Mouse (Mus musculus) testis, adult 2 months (tissue): ENCODE data around the gene Pip. TPM values are rescaled to one million over a fixed set of nuclear protein-coding genes. Genes with fewer than 3 reads are reported as not detected.

Experiments
- H3K27ac ChIP-seq: fragments of 200-500 bp; 2 replicates; pipeline ENCODE4 v1.5.1; 2012; ENCODE audit warnings: low read depth, low read length; ENCODE audit not compliant: control insufficient read depth, insufficient read depth
- H3K27me3 ChIP-seq: fragments of 200-500 bp; 2 replicates; pipeline ENCODE4 v1.6.1; 2012; ENCODE audit warnings: mild to moderate bottlenecking, low read length, moderate library complexity; ENCODE audit not compliant: control insufficient read depth, insufficient read depth
- H3K36me3 ChIP-seq: fragments of 200-500 bp; 2 replicates; pipeline ENCODE4 v1.6.1; 2012; ENCODE audit warnings: mild to moderate bottlenecking, low read length; ENCODE audit not compliant: control insufficient read depth, insufficient read depth
- H3K4me1 ChIP-seq: fragments of 200-500 bp; 2 replicates; pipeline ENCODE4 v1.6.1; 2012; ENCODE audit warnings: low read length; ENCODE audit not compliant: control insufficient read depth, insufficient read depth
- H3K4me3 ChIP-seq: fragments of 200-500 bp; 2 replicates; pipeline ENCODE4 v1.5.1; 2012; ENCODE audit warnings: low read depth, mild to moderate bottlenecking, low read length, moderate library complexity, mixed read lengths; ENCODE audit not compliant: control insufficient read depth
- CTCF ChIP-seq: fragments of 200-500 bp; IDR thresholded peaks from 2 replicates; pipeline ENCODE4 v1.5.1; 2012; ENCODE audit warnings: low read depth, mild to moderate bottlenecking, inconsistent platforms, low read length, moderate library complexity; ENCODE audit not compliant: control insufficient read depth, insufficient read depth, insufficient replicate concordance
- POLR2A ChIP-seq: fragments of 200-500 bp; IDR thresholded peaks from 2 replicates; pipeline ENCODE4 v1.6.1; 2012; ENCODE audit warnings: low read depth, mild to moderate bottlenecking, inconsistent platforms, low read length, moderate library complexity; ENCODE audit not compliant: control insufficient read depth
- polyA plus RNA-seq: library from polyadenylated mRNA; depleted of rRNA; stranded (reverse); fragments of >200 nt; gene quantifications from 2 replicates; pipeline ENCODE4 v1.2.3, GENCODE M21; 2012; rRNA removed

The Pip gene
- polyA plus RNA-seq: not detected in 2 replicates

DNA sequence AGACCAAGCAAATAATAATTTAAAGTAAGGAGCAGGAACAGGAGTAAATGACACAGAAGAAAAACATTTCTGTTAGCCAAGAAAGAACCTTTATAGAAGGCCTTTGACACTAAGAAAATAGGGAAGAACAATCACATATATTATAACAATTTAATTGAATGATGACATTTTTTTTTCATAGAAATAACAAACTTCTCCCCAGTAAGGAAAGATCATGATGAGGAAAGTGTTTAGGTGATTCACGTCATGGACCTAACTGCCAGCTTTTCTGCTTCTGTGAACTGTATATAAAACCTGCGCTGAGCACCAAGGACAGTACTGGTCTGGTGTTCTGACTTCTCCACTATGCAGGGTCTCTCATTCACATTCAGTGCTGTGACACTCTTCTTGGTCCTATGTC lies at the start of gene Pip:
Pip (plus strand) TSS at position 301 of the 400 bp plus-strand sequence.
- Histone ChIP-seq H3K4me3 (no peak within 1 kb of the TSS), H3K4me1 (no peaks in the 10 kb centered on the region), H3K27ac (no peak within 1 kb of the TSS), H3K27me3 (no peaks in the 10 kb centered on the region), H3K36me3 (no peaks in the 10 kb centered on the region)
- TF ChIP-seq CTCF (no peak), POLR2A (no peak)

DNA sequence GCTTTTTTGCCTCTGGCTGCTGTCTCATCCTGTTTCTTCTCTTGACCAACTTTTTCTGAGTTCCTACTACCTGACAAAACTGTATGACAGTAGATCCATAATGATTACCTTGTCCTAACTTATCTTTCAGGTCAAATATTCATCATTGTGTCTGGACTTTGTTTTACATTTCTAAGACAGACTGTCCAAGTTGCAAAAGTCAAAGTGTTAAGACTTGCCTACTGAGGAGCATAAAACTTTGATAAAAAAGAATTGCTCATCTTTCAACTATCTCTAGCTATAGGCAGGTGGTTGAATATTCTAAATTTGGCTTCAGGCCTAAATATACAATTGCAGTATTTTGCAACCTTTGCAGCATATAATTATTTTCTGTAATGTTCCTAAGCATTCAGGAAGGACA lies 23.2 kb upstream of the Pip start:
- no peak for TF ChIP-seq CTCF
- TF ChIP-seq POLR2A: no peak
- Histone ChIP-seq H3K27me3 (no peaks in the 10 kb centered on the region), H3K27ac (no peak overlapping the region), H3K4me3 (no peak overlapping the region), H3K36me3 (no peaks in the 10 kb centered on the region), H3K4me1 (no peaks in the 10 kb centered on the region)

DNA sequence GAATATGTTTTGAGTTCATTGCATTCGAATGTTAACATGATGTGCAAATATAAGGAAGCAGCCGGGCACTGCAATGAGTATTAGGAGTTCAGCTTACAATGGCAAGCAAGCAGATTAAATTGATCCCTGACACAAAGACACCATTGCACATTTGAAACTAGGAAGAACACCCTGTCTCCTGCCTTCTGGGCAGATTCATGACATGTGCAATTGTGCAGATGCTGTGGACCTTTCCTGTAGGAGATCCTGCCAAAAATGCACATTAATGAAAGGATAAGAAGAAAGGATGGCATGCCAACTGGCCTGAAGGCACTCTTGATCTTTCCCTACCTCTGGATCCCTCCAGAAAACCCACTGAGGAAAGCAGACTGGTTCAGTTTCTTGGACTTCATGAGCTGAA lies 17.8 kb upstream of the Pip start:
- no peaks in the 10 kb centered on the region for H3K4me1 ChIP-seq
- H3K4me3 ChIP-seq: no peak overlapping the region
- TF ChIP-seq POLR2A (no peak), CTCF (no peak)
- no peak overlapping the region for H3K27ac ChIP-seq
- H3K36me3 ChIP-seq: no peaks in the 10 kb centered on the region
- H3K27me3 ChIP-seq: no peaks in the 10 kb centered on the region

- Histone ChIP-seq H3K27me3 (no peaks in the 10 kb centered on the region), H3K4me3 (no peak within 1 kb of the TSS), H3K4me1 (no peaks in the 10 kb centered on the region), H3K36me3 (no peaks in the 10 kb centered on the region), H3K27ac (no peak within 1 kb of the TSS)
- TF ChIP-seq CTCF (no peak), POLR2A (no peak)
Measured at GRCm38 (mm10) chr6:41852689-41853088, 5.4 kb downstream of the Pip start, which contains the start of gene Sval2. TSS of gene Sval2 (plus strand) at chr6:41852989.

DNA sequence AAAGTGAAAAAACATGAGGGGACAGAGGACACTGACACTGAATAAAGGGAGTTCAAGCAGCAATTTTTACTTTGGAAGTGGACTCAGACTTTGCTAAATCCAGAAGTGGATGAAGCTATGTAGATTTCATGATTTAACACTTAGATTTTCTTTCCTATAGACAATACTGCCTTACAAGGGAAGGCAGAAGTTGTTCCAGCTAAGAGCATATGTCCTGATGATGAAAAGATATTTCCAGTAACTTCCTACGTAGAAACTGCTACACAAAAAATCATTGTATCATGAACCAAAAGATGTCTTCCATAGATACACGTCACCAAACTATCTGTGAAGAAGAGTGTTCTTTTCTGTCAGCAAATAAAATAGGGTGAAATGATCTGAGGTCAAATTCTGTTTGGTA lies 16.7 kb downstream of the Pip start:
- Histone ChIP-seq H3K4me3 (no peak overlapping the region), H3K36me3 (no peaks in the 10 kb centered on the region), H3K4me1 (no peaks in the 10 kb centered on the region), H3K27me3 (no peaks in the 10 kb centered on the region), H3K27ac (no peak overlapping the region)
- no peak for TF ChIP-seq POLR2A

Other genes starting within 250 kb of the Pip start
- 3.2 and 3.3 TPM in 2 replicates for gene Ephb6, start 242.1 kb upstream of the Pip start, polyA plus RNA-seq
- gene Trpv6, start 211.1 kb upstream of the Pip start, polyA plus RNA-seq: 0.42 and 3.0 TPM in 2 replicates
- gene Trpv5, start 166.8 kb upstream of the Pip start, polyA plus RNA-seq: 0.12 and 0.24 TPM in 2 replicates
- gene Llcfc1, start 163.1 kb upstream of the Pip start, polyA plus RNA-seq: 508 and 690 TPM in 2 replicates
- 1.2 and 3.4 TPM in 2 replicates for gene Kel, start 143.2 kb upstream of the Pip start, polyA plus RNA-seq
- not detected in 2 replicates for gene Olfr459, start 72.4 kb upstream of the Pip start, polyA plus RNA-seq
- gene Sval2, start 5.5 kb downstream of the Pip start, polyA plus RNA-seq: not detected in 2 replicates
- gene Sval1, start 104.1 kb downstream of the Pip start, polyA plus RNA-seq: not detected in 2 replicates
- not detected in 2 replicates for gene Sval3, start 120.6 kb downstream of the Pip start, polyA plus RNA-seq
- gene Sva, start 190.9 kb downstream of the Pip start, polyA plus RNA-seq: not detected in 2 replicates